Mouse (Mus musculus): ENCODE results near the gene Hmg20b.

Gene Hmg20b

GRCm38 (mm10) chr10:81325781-81326180, 24.5 kb downstream of the Hmg20b start:
- no peak for DNase-seq (ENCODE audit: low spot score)

GRCm38 (mm10) chr10:81325176-81325575, 25.1 kb downstream of the Hmg20b start:
- no peak for DNase-seq (ENCODE audit: low spot score)

DNA sequence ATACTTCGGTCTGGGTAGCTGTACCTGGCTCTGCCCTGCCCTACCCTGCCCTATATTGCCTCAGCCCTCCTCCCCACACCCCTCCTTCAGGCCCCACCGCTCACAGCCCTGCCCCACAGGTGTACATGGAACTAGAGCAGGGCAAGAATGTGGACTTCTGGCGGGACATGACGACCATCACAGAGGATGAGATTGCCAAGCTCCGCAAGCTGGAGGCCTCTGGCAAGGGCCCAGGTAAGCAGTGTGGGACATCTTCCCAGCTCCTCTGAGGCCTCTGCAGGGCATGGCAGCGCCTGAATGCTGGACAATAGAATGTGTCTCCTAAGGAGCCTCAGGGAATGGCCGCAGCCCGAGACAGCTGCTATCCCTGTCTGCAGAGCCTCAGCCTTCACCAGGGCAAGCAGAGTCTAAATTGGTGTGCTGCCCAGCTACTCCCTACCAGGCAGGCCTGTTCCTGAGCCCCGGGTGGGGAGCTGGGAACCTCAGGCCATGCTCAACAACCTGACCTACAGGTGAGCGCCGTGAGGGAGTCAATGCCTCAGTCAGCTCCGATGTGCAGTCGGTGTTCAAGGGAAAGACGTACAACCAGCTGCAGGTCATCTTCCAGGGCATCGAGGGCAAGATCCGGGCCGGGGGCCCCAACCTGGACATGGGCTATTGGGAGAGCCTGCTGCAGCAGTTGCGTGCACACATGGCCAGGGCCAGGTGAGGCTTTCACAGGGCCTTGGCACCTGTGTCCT, 26.3 kb downstream of the Hmg20b start:
- DNase-seq (ENCODE audit: low spot score), result no peak

DNA sequence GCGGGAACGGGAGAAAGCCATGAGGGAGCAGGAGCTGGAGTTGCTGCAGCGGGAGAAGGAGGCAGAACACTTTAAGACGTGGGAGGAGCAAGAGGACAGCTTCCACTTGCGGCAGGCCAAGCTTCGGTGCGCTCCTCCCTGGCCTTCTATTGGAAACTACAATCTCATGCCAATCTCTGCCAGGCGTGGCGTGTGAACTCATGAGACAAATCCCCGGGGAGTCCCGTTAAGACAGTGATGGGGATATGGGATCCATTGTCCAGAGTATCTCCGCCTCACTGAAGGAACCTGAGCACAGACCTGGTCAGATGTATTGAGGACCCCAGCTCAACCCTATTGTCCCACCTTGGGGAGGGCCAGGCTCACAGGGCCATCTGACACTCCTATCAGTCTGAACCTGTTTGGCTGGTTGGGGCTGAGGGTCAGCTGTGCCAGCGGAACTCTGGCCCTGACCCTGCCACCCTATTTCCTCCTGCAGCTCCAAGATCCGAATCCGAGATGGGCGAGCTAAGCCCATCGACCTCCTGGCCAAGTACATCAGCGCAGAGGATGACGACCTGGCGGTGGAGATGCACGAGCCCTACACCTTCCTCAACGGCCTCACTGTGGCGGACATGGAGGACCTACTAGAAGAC, 27.0 kb downstream of the Hmg20b start:
- no peak for DNase-seq (ENCODE audit: low spot score)

GRCm38 (mm10) chr10:81322444-81322843, 27.8 kb downstream of the Hmg20b start:
- no peak for DNase-seq (ENCODE audit: low spot score)

DNA sequence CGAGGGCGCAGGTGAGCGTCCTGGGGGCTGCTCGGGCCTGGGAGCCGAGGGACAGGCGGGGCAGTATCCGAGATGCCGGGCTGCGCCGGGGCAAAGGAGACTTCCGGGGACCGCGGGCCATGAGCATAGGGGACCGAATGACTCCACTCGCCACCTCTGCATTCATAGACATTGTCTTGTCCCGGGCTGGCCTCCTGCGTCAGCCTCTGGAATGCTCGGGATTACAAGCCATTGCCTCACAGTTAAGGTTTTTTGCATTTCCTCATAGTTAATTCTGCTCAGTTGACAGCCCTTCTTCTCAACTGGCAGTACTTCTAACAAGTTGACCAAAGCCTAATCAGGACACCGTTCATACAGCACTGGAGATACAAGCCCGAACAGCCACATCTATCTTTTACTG, 28.8 kb downstream of the Hmg20b start:
- no peak for DNase-seq (ENCODE audit: low spot score)

GRCm38 (mm10) chr10:81320550-81321347, 29.5 kb downstream of the Hmg20b start, which contains the start of gene Cactin:
TSS of gene Cactin (plus strand) at chr10:81321103.
- peak; percentile 100 for DNase-seq (ENCODE audit: low spot score)

GRCm38 (mm10) chr10:81319741-81320549, 30.3 kb downstream of the Hmg20b start:
- no peak for DNase-seq (ENCODE audit: low spot score)

GRCm38 (mm10) chr10:81319330-81319699, 31.0 kb downstream of the Hmg20b start:
- DNase-seq (ENCODE audit: low spot score), result no peak

GRCm38 (mm10) chr10:81318589-81319329, 31.5 kb downstream of the Hmg20b start:
- no peak for DNase-seq (ENCODE audit: low spot score)

GRCm38 (mm10) chr10:81317273-81317672, 33.0 kb downstream of the Hmg20b start:
- DNase-seq (ENCODE audit: low spot score), result no peak

- DNase-seq (ENCODE audit: low spot score), result no peak
Observed at GRCm38 (mm10) chr10:81316338-81317060, 33.8 kb downstream of the Hmg20b start.

DNA sequence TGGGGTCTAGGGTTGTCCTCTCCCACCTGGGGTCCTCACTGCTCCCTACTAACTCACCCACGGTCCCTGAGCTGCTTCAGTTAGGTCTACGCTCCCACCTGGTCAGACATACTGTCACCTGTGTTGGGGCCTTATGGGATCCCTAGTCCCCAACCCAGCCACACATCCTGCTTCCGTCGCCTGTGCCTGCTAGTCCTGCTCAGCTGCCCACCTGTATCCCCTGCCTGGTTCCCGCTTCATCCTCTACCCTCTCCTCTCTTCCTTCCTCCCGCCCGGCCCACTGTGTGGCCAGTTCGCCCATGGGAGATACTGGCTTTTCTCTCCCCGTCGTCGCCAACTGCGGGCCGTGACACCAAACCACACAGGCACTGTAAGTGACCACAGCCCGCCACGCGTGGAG, 34.7 kb downstream of the Hmg20b start:
- no peak for DNase-seq (ENCODE audit: low spot score)

GRCm38 (mm10) chr10:81314201-81314600, 36.1 kb downstream of the Hmg20b start:
- no peak for DNase-seq (ENCODE audit: low spot score)

- DNase-seq (ENCODE audit: low spot score), result no peak
Observed at GRCm38 (mm10) chr10:81313581-81313980, 36.7 kb downstream of the Hmg20b start.

GRCm38 (mm10) chr10:81309571-81309970, 40.7 kb downstream of the Hmg20b start:
- DNase-seq (ENCODE audit: low spot score), result no peak

DNA sequence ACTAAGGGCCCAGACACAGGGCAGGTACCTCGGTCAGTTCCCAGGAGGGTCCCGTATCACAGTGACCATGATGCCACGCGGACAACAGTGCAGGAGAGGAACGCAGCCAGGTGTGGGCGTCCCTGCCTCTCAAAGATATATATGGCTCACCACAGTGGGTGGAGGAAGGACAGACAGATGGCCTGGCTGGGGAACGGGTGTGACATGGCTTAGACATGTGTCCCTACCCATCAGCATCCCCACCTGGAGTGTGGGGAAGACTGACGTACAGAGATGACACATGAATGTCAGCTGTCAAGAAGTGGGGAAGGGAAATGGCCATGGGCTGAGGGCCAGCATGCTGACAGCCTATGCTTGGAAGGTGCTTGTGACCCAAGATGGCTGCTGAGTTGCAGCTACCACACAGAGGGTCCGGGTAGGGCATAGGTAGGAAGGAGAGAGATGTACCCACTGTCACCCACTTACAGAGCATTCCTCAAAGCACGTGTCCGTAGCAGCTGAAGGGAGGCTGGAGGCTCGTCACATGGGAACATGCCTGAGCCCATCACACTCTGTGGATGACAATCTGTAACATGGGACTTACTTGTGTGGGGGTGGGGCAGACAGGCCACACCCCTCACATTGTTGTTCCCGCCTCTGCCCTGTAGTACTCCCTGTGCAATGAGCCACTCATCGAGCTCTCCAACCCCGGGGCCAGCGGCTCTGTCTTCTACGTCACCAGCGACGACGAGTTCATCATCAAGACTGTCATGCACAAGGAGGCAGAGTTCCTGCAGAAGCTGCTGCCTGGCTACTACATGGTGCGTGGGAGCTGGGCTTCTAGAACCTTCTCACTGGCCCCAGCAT, 43.2 kb downstream of the Hmg20b start:
- DNase-seq (ENCODE audit: low spot score), result no peak

GRCm38 (mm10) chr10:81306173-81306668, 44.1 kb downstream of the Hmg20b start:
- no peak for DNase-seq (ENCODE audit: low spot score)

- DNase-seq (ENCODE audit: low spot score), result no peak
Observed at GRCm38 (mm10) chr10:81305663-81306062, 44.6 kb downstream of the Hmg20b start.

All from left cerebral cortex, adult 11 months (tissue).